Mouse (Mus musculus): Measurements from ENCODE around the gene Tmem50a.

DNA sequence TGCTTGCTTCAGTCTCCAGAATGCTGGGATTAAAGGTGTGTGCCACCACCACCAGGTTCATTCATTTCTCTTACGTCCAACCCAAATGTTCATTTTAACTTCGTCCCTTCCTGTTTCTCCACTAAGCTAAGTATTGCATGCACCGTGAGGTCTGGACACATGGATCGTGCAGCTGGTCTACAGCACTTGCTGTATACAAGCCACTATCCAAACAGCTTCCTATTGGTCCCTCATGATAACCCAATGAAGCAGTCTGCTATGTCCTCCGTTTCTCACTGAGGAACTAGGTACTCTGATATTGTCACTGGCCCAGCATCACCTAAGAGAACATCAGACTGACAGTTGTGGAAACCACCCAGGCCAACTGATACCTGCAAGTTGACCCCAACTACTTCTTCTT lies 49.0 kb downstream of the Tmem50a start:
- no peak for TF ChIP-seq GATA1 (IDR thresholded peaks at IDR 0.05; ENCODE audit: borderline replicate concordance, low read length)
- no peak for TF ChIP-seq FLI1 (IDR thresholded peaks at IDR 0.05; ENCODE audit: low read length)
